Mouse (Mus musculus): Measurements from ENCODE around the gene Myb. TPM values are rescaled to one million over a fixed set of nuclear protein-coding genes. Genes with fewer than 3 reads are reported as not detected.

Myb gene
- polyA plus RNA-seq, 1 experiment from 2014 or later = 5.6 TPM

- Histone ChIP-seq H3K4me1 (no peaks in the 10 kb centered on the region), H3K4me2 (no peak overlapping the region), H3K9ac (no peak overlapping the region), H3K27me3 (peaks cover 6% of the 10 kb centered on the region), H3K9me3 (replicated peaks) (peaks cover 3% of the 10 kb centered on the region; the same call in 1 of the 2 replicates), H3K36me3 (ENCODE audit: poor library complexity, severe bottlenecking) (no peaks in the 10 kb centered on the region), H3K4me3 (no peak overlapping the region), H3K27ac (no peak overlapping the region)
- WGBS = 92% methylated on average over 6 of the region's 6 CpGs
- ATAC-seq = no peak
These were observed 7.1 kb upstream of the Myb start for GRCm38 (mm10) chr10:21167842-21168241.

- Histone ChIP-seq H3K9ac (no peak overlapping the region), H3K4me2 (no peak overlapping the region), H3K36me3 (ENCODE audit: poor library complexity, severe bottlenecking) (no peaks in the 10 kb centered on the region), H3K4me1 (no peaks in the 10 kb centered on the region), H3K27ac (no peak overlapping the region), H3K4me3 (no peak overlapping the region), H3K9me3 (replicated peaks) (peaks cover 3% of the 10 kb centered on the region; the same call in 1 of the 2 replicates), H3K27me3 (peaks cover 12% of the 10 kb centered on the region)
- WGBS = 88% methylated on average over 5 of the region's 5 CpGs
- ATAC-seq = no peak
These were observed 6.4 kb upstream of the Myb start for GRCm38 (mm10) chr10:21167165-21167564.

- Histone ChIP-seq H3K4me3 (no peak overlapping the region), H3K36me3 (ENCODE audit: poor library complexity, severe bottlenecking) (no peaks in the 10 kb centered on the region), H3K9me3 (replicated peaks) (peaks cover 3% of the 10 kb centered on the region; the same call in 1 of the 2 replicates), H3K4me2 (no peak overlapping the region), H3K27ac (no peak overlapping the region), H3K9ac (no peak overlapping the region), H3K4me1 (0 out of 2 replicates have a peak, but pooled peaks cover 4% of the 10 kb centered on the region), H3K27me3 (peaks cover 19% of the 10 kb centered on the region)
- ATAC-seq = no peak
- 79% methylated on average over 4 of the region's 4 CpGs for WGBS
These were observed 4.6 kb upstream of the Myb start for GRCm38 (mm10) chr10:21165411-21165810.

GRCm38 (mm10) chr10:21162124-21162523 lies 1.3 kb upstream of the Myb start:
- Histone ChIP-seq H3K27ac (no peak overlapping the region), H3K4me2 (no peak overlapping the region), H3K9ac (no peak overlapping the region), H3K4me3 (no peak overlapping the region), H3K27me3 (peaks cover 35% of the 10 kb centered on the region), H3K9me3 (replicated peaks) (no peaks in the 10 kb centered on the region), H3K4me1 (peaks cover 22% of the 10 kb centered on the region), H3K36me3 (ENCODE audit: poor library complexity, severe bottlenecking) (no peaks in the 10 kb centered on the region)
- ATAC-seq = no peak
- 49% methylated on average over 3 of the region's 3 CpGs for WGBS

- Histone ChIP-seq H3K27ac (peak overlapping the region; percentile 61; the same call in 1 of the 2 replicates), H3K9me3 (replicated peaks) (no peaks in the 10 kb centered on the region), H3K4me2 (peak overlapping the region; percentile 99), H3K27me3 (peaks cover 41% of the 10 kb centered on the region), H3K4me1 (peaks cover 22% of the 10 kb centered on the region), H3K36me3 (ENCODE audit: poor library complexity, severe bottlenecking) (no peaks in the 10 kb centered on the region), H3K4me3 (peak overlapping the region; percentile 69), H3K9ac (peak overlapping the region; percentile 81)
- ATAC-seq = peak; percentile 57
- WGBS = 3% methylated on average over 20 of the region's 20 CpGs
These were observed 743 bp upstream of the Myb start for GRCm38 (mm10) chr10:21161359-21162094.

- peak overlapping the region; percentile 99 for H3K4me2 ChIP-seq
- H3K36me3 ChIP-seq (ENCODE audit: poor library complexity, severe bottlenecking) = no peaks in the 10 kb centered on the region
- H3K4me3 ChIP-seq = peak overlapping the region; percentile 69
- H3K27ac ChIP-seq = no peak overlapping the region
- H3K27me3 ChIP-seq = peaks cover 41% of the 10 kb centered on the region
- H3K9me3 ChIP-seq (replicated peaks) = no peaks in the 10 kb centered on the region
- H3K4me1 ChIP-seq = peaks cover 22% of the 10 kb centered on the region
- peak; percentile 54 for ATAC-seq
- under 1% methylated on average over 38 of the region's 44 CpGs for WGBS
- peak overlapping the region; percentile 81 for H3K9ac ChIP-seq
These were observed 938 bp downstream of the Myb start for GRCm38 (mm10) chr10:21159697-21160394.

- ATAC-seq = no peak
- peak overlapping the region; percentile 69 for H3K4me3 ChIP-seq
These were observed 1.8 kb downstream of the Myb start for GRCm38 (mm10) chr10:21158918-21159443.

GRCm38 (mm10) chr10:21158111-21158917 lies 2.5 kb downstream of the Myb start:
- Histone ChIP-seq H3K9me3 (replicated peaks) (no peaks in the 10 kb centered on the region), H3K36me3 (ENCODE audit: poor library complexity, severe bottlenecking) (no peaks in the 10 kb centered on the region; the same call in 1 of the 2 replicates), H3K27ac (no peak overlapping the region), H3K4me3 (peak overlapping the region; percentile 69), H3K27me3 (peaks cover 34% of the 10 kb centered on the region), H3K4me1 (peaks cover 22% of the 10 kb centered on the region), H3K4me2 (peak overlapping the region; percentile 99), H3K9ac (peak overlapping the region; percentile 68)
- no peak for ATAC-seq
- WGBS = 4% methylated on average over 19 of the region's 19 CpGs

More at GRCm38 (mm10) chr10:21158918-21159443, 1.8 kb downstream of the Myb start:
- H3K27ac ChIP-seq = no peak overlapping the region
- no peaks in the 10 kb centered on the region for H3K36me3 ChIP-seq (ENCODE audit: poor library complexity, severe bottlenecking)
- no peaks in the 10 kb centered on the region for H3K9me3 ChIP-seq (replicated peaks)
- peak overlapping the region; percentile 68 for H3K9ac ChIP-seq
- peaks cover 22% of the 10 kb centered on the region for H3K4me1 ChIP-seq
- peak overlapping the region; percentile 99 for H3K4me2 ChIP-seq
- peaks cover 39% of the 10 kb centered on the region for H3K27me3 ChIP-seq
- under 1% methylated on average over 35 of the region's 35 CpGs for WGBS

- H3K27ac ChIP-seq = no peak overlapping the region
- H3K36me3 ChIP-seq (ENCODE audit: poor library complexity, severe bottlenecking) = peaks cover 12% of the 10 kb centered on the region
- H3K9me3 ChIP-seq (replicated peaks) = no peaks in the 10 kb centered on the region
- H3K4me3 ChIP-seq = no peak overlapping the region
- peaks cover 22% of the 10 kb centered on the region for H3K4me1 ChIP-seq
- H3K4me2 ChIP-seq = no peak overlapping the region
- H3K9ac ChIP-seq = no peak overlapping the region
- 72% methylated on average over 5 of the region's 5 CpGs for WGBS
- H3K27me3 ChIP-seq = peaks cover 27% of the 10 kb centered on the region
- ATAC-seq = no peak
These were observed 3.8 kb downstream of the Myb start for GRCm38 (mm10) chr10:21156953-21157499.

GRCm38 (mm10) chr10:21156416-21156815 lies 4.4 kb downstream of the Myb start:
- no peak overlapping the region for H3K27ac ChIP-seq
- H3K4me1 ChIP-seq = peaks cover 19% of the 10 kb centered on the region
- H3K36me3 ChIP-seq (ENCODE audit: poor library complexity, severe bottlenecking) = peaks cover 13% of the 10 kb centered on the region
- ATAC-seq = no peak
- no peak overlapping the region for H3K4me3 ChIP-seq
- H3K27me3 ChIP-seq = peaks cover 22% of the 10 kb centered on the region
- WGBS = 97% methylated on average over 3 of the region's 3 CpGs
- H3K9ac ChIP-seq = no peak overlapping the region
- H3K4me2 ChIP-seq = no peak overlapping the region
- no peaks in the 10 kb centered on the region for H3K9me3 ChIP-seq (replicated peaks)

GRCm38 (mm10) chr10:21154927-21155326 lies 5.9 kb downstream of the Myb start:
- Histone ChIP-seq H3K27me3 (peaks cover 21% of the 10 kb centered on the region), H3K27ac (no peak overlapping the region), H3K4me2 (no peak overlapping the region), H3K9ac (no peak overlapping the region), H3K9me3 (replicated peaks) (no peaks in the 10 kb centered on the region), H3K4me3 (no peak overlapping the region), H3K36me3 (ENCODE audit: poor library complexity, severe bottlenecking) (peaks cover 17% of the 10 kb centered on the region), H3K4me1 (peaks cover 14% of the 10 kb centered on the region)
- ATAC-seq = no peak
- 91% methylated on average over 3 of the region's 3 CpGs for WGBS
